Mouse (Mus musculus): ENCODE results near the gene Ogdhl. TPM values are rescaled to one million over a fixed set of nuclear protein-coding genes. Genes with fewer than 3 reads are reported as not detected.
A peak's percentile ranks its signal among the peaks of the same experiment; 100 is the strongest.
"Not testable (repeated sequence)": the region's sequence is repeated elsewhere in the genome, so short reads cannot be mapped to it uniquely, and the experiment has no call there.

Ogdhl gene
- total RNA-seq (2017): not detected in 2 replicates

- no peak for ATAC-seq (ENCODE audit: extremely low read depth, insufficient number of reproducible peaks, low FRiP score, poor library complexity, severe bottlenecking)
Measured at GRCm38 (mm10) chr14:32321732-32322685, at the start of gene Ogdhl. TSS of gene Ogdhl (plus strand) at chr14:32322019.

- no peak for ATAC-seq (ENCODE audit: extremely low read depth, insufficient number of reproducible peaks, low FRiP score, poor library complexity, severe bottlenecking)
Measured at GRCm38 (mm10) chr14:32301622-32302021, 20.2 kb upstream of the Ogdhl start.

- ATAC-seq (ENCODE audit: extremely low read depth, insufficient number of reproducible peaks, low FRiP score, poor library complexity, severe bottlenecking): 0 out of 2 replicates have a peak, but pooled peaks have one; percentile 6
Measured at GRCm38 (mm10) chr14:32302423-32302822, 19.4 kb upstream of the Ogdhl start.

GRCm38 (mm10) chr14:32304921-32305320, 16.9 kb upstream of the Ogdhl start:
- ATAC-seq (ENCODE audit: extremely low read depth, insufficient number of reproducible peaks, low FRiP score, poor library complexity, severe bottlenecking): no peak

- no peak for ATAC-seq (ENCODE audit: extremely low read depth, insufficient number of reproducible peaks, low FRiP score, poor library complexity, severe bottlenecking)
Measured at GRCm38 (mm10) chr14:32309876-32310275, 11.9 kb upstream of the Ogdhl start.

- ATAC-seq (ENCODE audit: extremely low read depth, insufficient number of reproducible peaks, low FRiP score, poor library complexity, severe bottlenecking): no peak
Measured at GRCm38 (mm10) chr14:32311381-32312035, 10.3 kb upstream of the Ogdhl start.

- ATAC-seq (ENCODE audit: extremely low read depth, insufficient number of reproducible peaks, low FRiP score, poor library complexity, severe bottlenecking): no peak
Measured at GRCm38 (mm10) chr14:32317822-32318221, 4.0 kb upstream of the Ogdhl start.

GRCm38 (mm10) chr14:32323221-32323620, 1.4 kb downstream of the Ogdhl start:
- ATAC-seq (ENCODE audit: extremely low read depth, insufficient number of reproducible peaks, low FRiP score, poor library complexity, severe bottlenecking): no peak

GRCm38 (mm10) chr14:32327366-32327765, 5.5 kb downstream of the Ogdhl start:
- no peak for ATAC-seq (ENCODE audit: extremely low read depth, insufficient number of reproducible peaks, low FRiP score, poor library complexity, severe bottlenecking)

- no peak for ATAC-seq (ENCODE audit: extremely low read depth, insufficient number of reproducible peaks, low FRiP score, poor library complexity, severe bottlenecking)
Measured at GRCm38 (mm10) chr14:32332515-32333445, 11.0 kb downstream of the Ogdhl start.

GRCm38 (mm10) chr14:32336021-32336420, 14.2 kb downstream of the Ogdhl start:
- no peak for ATAC-seq (ENCODE audit: extremely low read depth, insufficient number of reproducible peaks, low FRiP score, poor library complexity, severe bottlenecking)

GRCm38 (mm10) chr14:32336547-32336946, 14.7 kb downstream of the Ogdhl start:
- ATAC-seq (ENCODE audit: extremely low read depth, insufficient number of reproducible peaks, low FRiP score, poor library complexity, severe bottlenecking): no peak

- no peak for ATAC-seq (ENCODE audit: extremely low read depth, insufficient number of reproducible peaks, low FRiP score, poor library complexity, severe bottlenecking)
Measured at GRCm38 (mm10) chr14:32341823-32342222, 20.0 kb downstream of the Ogdhl start.

GRCm38 (mm10) chr14:32344176-32344575, 22.4 kb downstream of the Ogdhl start:
- ATAC-seq (ENCODE audit: extremely low read depth, insufficient number of reproducible peaks, low FRiP score, poor library complexity, severe bottlenecking): no peak

- no peak for ATAC-seq (ENCODE audit: extremely low read depth, insufficient number of reproducible peaks, low FRiP score, poor library complexity, severe bottlenecking)
Measured at GRCm38 (mm10) chr14:32344694-32345093, 22.9 kb downstream of the Ogdhl start.

GRCm38 (mm10) chr14:32347307-32347706, 25.5 kb downstream of the Ogdhl start:
- ATAC-seq (ENCODE audit: extremely low read depth, insufficient number of reproducible peaks, low FRiP score, poor library complexity, severe bottlenecking): no peak

GRCm38 (mm10) chr14:32351181-32351920, 29.5 kb downstream of the Ogdhl start:
- not testable (repeated sequence) for ATAC-seq (ENCODE audit: extremely low read depth, insufficient number of reproducible peaks, low FRiP score, poor library complexity, severe bottlenecking)

- no peak for ATAC-seq (ENCODE audit: extremely low read depth, insufficient number of reproducible peaks, low FRiP score, poor library complexity, severe bottlenecking)
Measured at GRCm38 (mm10) chr14:32364359-32364758, 42.5 kb downstream of the Ogdhl start.

Measured in neutrophil, adult 5-6 weeks (primary cell).